Mouse (Mus musculus): ENCODE results near the gene Serpinf1.

DNA sequence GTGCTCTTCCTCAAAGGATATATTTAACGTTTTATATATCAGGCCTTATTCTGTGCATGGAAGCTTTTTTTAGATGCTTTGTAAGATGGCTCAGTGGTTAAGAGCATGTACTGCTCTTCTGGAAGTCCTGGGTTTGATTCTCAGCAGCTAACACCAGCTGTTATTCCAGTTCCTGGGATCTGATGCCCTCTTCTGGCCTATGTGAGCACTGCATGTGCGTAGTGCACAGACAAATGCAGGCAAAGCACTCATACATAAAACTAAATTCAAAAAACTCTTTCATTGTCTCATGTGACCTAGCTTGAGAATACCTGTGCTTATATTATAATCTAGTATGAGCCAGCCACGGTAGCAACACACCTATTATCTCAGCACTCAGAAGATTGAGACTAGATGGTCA lies 15.6 kb downstream of the Serpinf1 start:
- TF ChIP-seq CTCF (conservative IDR thresholded peaks at IDR 0.05; ENCODE audit: low read length): peak; percentile 95
- no peak for TF ChIP-seq POU5F1 (IDR thresholded peaks at IDR 0.05; ENCODE audit: borderline replicate concordance, low read length)
